Mouse (Mus musculus): Measurements from ENCODE around the gene Os9. TPM values are rescaled to one million over a fixed set of nuclear protein-coding genes. Genes with fewer than 3 reads are reported as not detected.

Os9 gene
- polyA plus RNA-seq, 1 experiment: 114 TPM

DNA sequence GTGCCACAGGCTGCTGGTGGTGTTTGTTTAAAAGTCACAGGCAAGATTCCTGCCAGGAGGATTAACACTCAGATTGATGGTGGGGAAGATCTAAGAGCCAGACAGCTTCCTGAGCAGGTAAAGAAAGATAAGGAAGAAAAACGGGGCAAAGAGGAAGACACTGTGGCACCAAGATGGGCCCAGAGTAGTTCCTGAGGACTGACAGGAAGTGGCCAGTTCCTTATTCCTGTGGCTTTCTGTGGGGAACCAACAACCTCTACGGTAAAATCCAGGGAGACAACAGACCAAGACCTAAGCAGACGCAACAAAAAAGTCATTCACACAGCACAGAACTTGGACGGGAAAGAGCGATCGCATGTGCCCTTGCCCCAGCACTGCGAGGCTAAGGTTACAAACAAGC is 17.3 kb downstream of the Os9 start:
- H3K27ac ChIP-seq (ENCODE audit: insufficient read depth, low read depth, low read length): no peak overlapping the region
- no peak for DNase-seq
- TF ChIP-seq CTCF (conservative IDR thresholded peaks at IDR 0.05; ENCODE audit: insufficient read depth, insufficient read length, low read depth, low read length): no peak
- no peak for TF ChIP-seq POLR2A (IDR thresholded peaks at IDR 0.05; ENCODE audit: low read depth, low read length)
- no peak overlapping the region for H3K4me3 ChIP-seq (ENCODE audit: insufficient read depth, low read depth, low read length)
- H3K4me1 ChIP-seq (ENCODE audit: control insufficient read depth, insufficient read depth, low read length): no peaks in the 10 kb centered on the region
- 80% methylated on average over 7 of the region's 7 CpGs for WGBS
- H3K27me3 ChIP-seq (replicated peaks; ENCODE audit: control insufficient read depth, insufficient read depth, low read length): no peaks in the 10 kb centered on the region
- peaks cover 2% of the 10 kb centered on the region; the same call in 1 of the 2 replicates for H3K36me3 ChIP-seq (ENCODE audit: control insufficient read depth, insufficient read depth, low read length)

GRCm38 (mm10) chr10:127101151-127101550 is 19.8 kb downstream of the Os9 start:
- no peak overlapping the region for H3K27ac ChIP-seq (ENCODE audit: insufficient read depth, low read depth, low read length)
- no peaks in the 10 kb centered on the region for H3K4me1 ChIP-seq (ENCODE audit: control insufficient read depth, insufficient read depth, low read length)
- H3K36me3 ChIP-seq (ENCODE audit: control insufficient read depth, insufficient read depth, low read length): peaks cover 2% of the 10 kb centered on the region; the same call in 1 of the 2 replicates
- TF ChIP-seq POLR2A (IDR thresholded peaks at IDR 0.05; ENCODE audit: low read depth, low read length) (no peak), CTCF (conservative IDR thresholded peaks at IDR 0.05; ENCODE audit: insufficient read depth, insufficient read length, low read depth, low read length) (no peak)
- DNase-seq: no peak
- no peaks in the 10 kb centered on the region for H3K27me3 ChIP-seq (replicated peaks; ENCODE audit: control insufficient read depth, insufficient read depth, low read length)
- no peak overlapping the region for H3K4me3 ChIP-seq (ENCODE audit: insufficient read depth, low read depth, low read length)
- 79% methylated on average over 6 of the region's 6 CpGs for WGBS

- no peak for DNase-seq
- Histone ChIP-seq H3K4me1 (ENCODE audit: control insufficient read depth, insufficient read depth, low read length) (no peaks in the 10 kb centered on the region), H3K27me3 (replicated peaks; ENCODE audit: control insufficient read depth, insufficient read depth, low read length) (no peaks in the 10 kb centered on the region), H3K4me3 (ENCODE audit: insufficient read depth, low read depth, low read length) (no peak overlapping the region), H3K27ac (ENCODE audit: insufficient read depth, low read depth, low read length) (no peak overlapping the region), H3K36me3 (ENCODE audit: control insufficient read depth, insufficient read depth, low read length) (peaks cover 2% of the 10 kb centered on the region; the same call in 1 of the 2 replicates)
- WGBS: 79% methylated on average over 8 of the region's 8 CpGs
- TF ChIP-seq CTCF (conservative IDR thresholded peaks at IDR 0.05; ENCODE audit: insufficient read depth, insufficient read length, low read depth, low read length) (no peak), POLR2A (IDR thresholded peaks at IDR 0.05; ENCODE audit: low read depth, low read length) (no peak)
Observed at GRCm38 (mm10) chr10:127100414-127100813, 20.5 kb downstream of the Os9 start.

DNA sequence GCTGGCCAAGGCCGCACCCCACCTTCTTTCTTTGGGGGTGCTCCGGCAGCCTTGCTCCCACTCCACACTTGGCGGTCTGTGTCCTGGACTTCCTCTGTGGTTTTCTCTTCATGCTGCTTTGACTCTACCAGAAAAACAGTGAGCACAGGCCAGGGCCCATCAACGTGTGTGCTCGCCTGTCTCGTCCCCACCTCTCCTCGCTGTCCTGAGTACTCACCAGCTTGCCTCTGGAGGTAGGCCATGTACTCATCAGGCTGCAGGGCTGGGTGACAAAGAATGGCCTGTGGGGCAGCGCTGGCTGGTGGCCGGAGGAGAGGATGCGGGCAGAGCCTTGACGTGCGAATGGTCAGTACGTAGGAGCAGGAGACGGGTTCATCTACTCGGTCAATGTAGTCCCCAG is 21.1 kb downstream of the Os9 start:
- no peak for DNase-seq
- peaks cover 2% of the 10 kb centered on the region; the same call in 1 of the 2 replicates for H3K36me3 ChIP-seq (ENCODE audit: control insufficient read depth, insufficient read depth, low read length)
- 92% methylated on average over 15 of the region's 15 CpGs for WGBS
- H3K4me3 ChIP-seq (ENCODE audit: insufficient read depth, low read depth, low read length): no peak overlapping the region
- H3K27me3 ChIP-seq (replicated peaks; ENCODE audit: control insufficient read depth, insufficient read depth, low read length): no peaks in the 10 kb centered on the region
- TF ChIP-seq CTCF (conservative IDR thresholded peaks at IDR 0.05; ENCODE audit: insufficient read depth, insufficient read length, low read depth, low read length): no peak
- no peaks in the 10 kb centered on the region for H3K4me1 ChIP-seq (ENCODE audit: control insufficient read depth, insufficient read depth, low read length)
- no peak overlapping the region for H3K27ac ChIP-seq (ENCODE audit: insufficient read depth, low read depth, low read length)

DNA sequence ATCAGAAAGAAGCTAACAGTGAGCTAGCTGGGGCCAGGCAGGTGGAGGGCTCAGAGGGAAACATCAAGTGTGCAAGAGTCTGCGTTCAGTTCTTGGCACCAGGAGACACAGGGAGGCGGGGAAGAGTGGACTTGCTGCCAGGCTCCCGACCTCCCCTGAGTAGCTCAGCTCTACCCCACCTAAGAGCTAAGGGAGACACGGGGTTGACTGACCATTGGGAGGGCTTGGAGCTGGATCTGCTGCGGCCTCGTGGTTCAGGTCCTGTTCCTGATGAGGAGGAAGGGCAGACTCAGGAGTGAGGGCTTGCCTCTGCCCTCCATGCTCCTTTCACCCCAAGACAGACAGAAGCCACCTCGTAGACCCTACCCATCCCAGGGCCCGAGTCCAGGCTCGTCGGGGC is 21.7 kb downstream of the Os9 start:
- no peaks in the 10 kb centered on the region for H3K27me3 ChIP-seq (replicated peaks; ENCODE audit: control insufficient read depth, insufficient read depth, low read length)
- DNase-seq: no peak
- WGBS: 94% methylated on average over 10 of the region's 10 CpGs
- H3K36me3 ChIP-seq (ENCODE audit: control insufficient read depth, insufficient read depth, low read length): peaks cover 2% of the 10 kb centered on the region; the same call in 1 of the 2 replicates
- H3K4me3 ChIP-seq (ENCODE audit: insufficient read depth, low read depth, low read length): no peak overlapping the region
- no peaks in the 10 kb centered on the region for H3K4me1 ChIP-seq (ENCODE audit: control insufficient read depth, insufficient read depth, low read length)
- no peak overlapping the region for H3K27ac ChIP-seq (ENCODE audit: insufficient read depth, low read depth, low read length)
- no peak for TF ChIP-seq CTCF (conservative IDR thresholded peaks at IDR 0.05; ENCODE audit: insufficient read depth, insufficient read length, low read depth, low read length)
- no peak for TF ChIP-seq POLR2A (IDR thresholded peaks at IDR 0.05; ENCODE audit: low read depth, low read length)

DNA sequence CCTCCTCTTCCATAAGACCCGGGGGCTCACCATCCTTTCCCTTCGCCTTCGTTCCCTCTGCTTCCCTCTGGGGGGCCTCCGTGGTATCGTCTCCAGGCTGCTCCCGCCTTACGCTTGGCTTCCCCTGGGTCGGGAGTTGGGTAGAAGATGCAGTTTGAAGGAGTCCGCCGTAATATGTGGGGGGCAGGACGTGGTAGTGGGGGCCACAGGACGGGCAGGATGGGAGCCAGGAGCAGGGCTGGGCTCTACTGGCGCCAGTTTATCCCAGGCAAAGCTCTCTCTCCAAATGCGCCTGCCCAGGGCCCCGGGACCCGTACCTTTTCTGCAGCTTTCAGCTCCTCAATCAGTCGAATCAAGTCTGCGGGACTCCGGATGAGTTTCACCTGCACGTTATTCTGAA is 22.4 kb downstream of the Os9 start:
- H3K27me3 ChIP-seq (replicated peaks; ENCODE audit: control insufficient read depth, insufficient read depth, low read length): no peaks in the 10 kb centered on the region
- TF ChIP-seq CTCF (conservative IDR thresholded peaks at IDR 0.05; ENCODE audit: insufficient read depth, insufficient read length, low read depth, low read length) (no peak), POLR2A (IDR thresholded peaks at IDR 0.05; ENCODE audit: low read depth, low read length) (no peak)
- DNase-seq: no peak
- 86% methylated on average over 20 of the region's 20 CpGs for WGBS
- no peaks in the 10 kb centered on the region for H3K4me1 ChIP-seq (ENCODE audit: control insufficient read depth, insufficient read depth, low read length)
- H3K27ac ChIP-seq (ENCODE audit: insufficient read depth, low read depth, low read length): no peak overlapping the region
- H3K36me3 ChIP-seq (ENCODE audit: control insufficient read depth, insufficient read depth, low read length): peaks cover 2% of the 10 kb centered on the region; the same call in 1 of the 2 replicates
- no peak overlapping the region for H3K4me3 ChIP-seq (ENCODE audit: insufficient read depth, low read depth, low read length)

DNA sequence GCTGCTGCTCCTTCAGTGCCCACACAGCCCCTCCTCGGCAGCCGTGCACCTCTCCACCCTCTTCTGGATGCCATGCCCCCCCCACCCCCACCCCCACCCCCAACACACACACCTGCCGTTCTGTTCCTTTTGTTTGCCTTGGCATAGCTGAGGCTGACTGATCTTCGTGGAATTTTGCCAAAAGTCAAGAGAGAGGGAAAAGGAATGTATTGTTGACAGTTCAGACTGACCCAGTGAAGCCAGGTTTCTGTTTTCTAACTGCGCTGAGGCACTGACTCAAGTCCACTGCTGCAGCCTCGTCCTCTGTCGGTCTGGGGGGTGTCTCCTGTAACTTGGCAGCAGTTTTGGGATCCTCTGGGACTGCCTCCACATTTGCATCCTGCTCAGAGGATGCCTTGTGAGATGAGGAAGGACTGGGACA is 26.5 kb downstream of the Os9 start:
- Histone ChIP-seq H3K36me3 (ENCODE audit: control insufficient read depth, insufficient read depth, low read length) (peaks cover under 1% of the 10 kb centered on the region; the same call in 1 of the 2 replicates), H3K4me3 (ENCODE audit: insufficient read depth, low read depth, low read length) (no peak overlapping the region), H3K27ac (ENCODE audit: insufficient read depth, low read depth, low read length) (no peak overlapping the region), H3K27me3 (replicated peaks; ENCODE audit: control insufficient read depth, insufficient read depth, low read length) (no peaks in the 10 kb centered on the region), H3K4me1 (ENCODE audit: control insufficient read depth, insufficient read depth, low read length) (no peaks in the 10 kb centered on the region; the same call in 1 of the 2 replicates)
- peak; percentile 44 for DNase-seq
- no peak for TF ChIP-seq CTCF (conservative IDR thresholded peaks at IDR 0.05; ENCODE audit: insufficient read depth, insufficient read length, low read depth, low read length)
- TF ChIP-seq POLR2A (IDR thresholded peaks at IDR 0.05; ENCODE audit: low read depth, low read length): no peak
- WGBS: 16% methylated on average over 7 of the region's 7 CpGs
